Mouse (Mus musculus): ENCODE results near the gene Aco1. TPM values are rescaled to one million over a fixed set of nuclear protein-coding genes. Genes with fewer than 3 reads are reported as not detected.

Gene Aco1
- polyA plus RNA-seq, 1 experiment from 2014 or later, result 28.8 TPM

GRCm38 (mm10) chr4:40240272-40240744, 97.4 kb downstream of the Aco1 start:
- peak overlapping the region; percentile 96 for H3K4me2 ChIP-seq (ENCODE audit: low read length)
- H3K4me1 ChIP-seq (ENCODE audit: control insufficient read depth in 2 of 2, insufficient read depth in 2 of 2, low read length in 2 of 2), result peaks cover 3 to 6% of the 10 kb centered on the region in 2 experiments; a peak in 3 of 4 replicates
- no peaks in the 10 kb centered on the region for H3K9me3 ChIP-seq (ENCODE audit: control insufficient read depth, low read length)
- ATAC-seq (ENCODE audit: insufficient number of reproducible peaks, insufficient read depth, low FRiP score, low read depth), result peak; percentile 11; the same call in 1 of the 2 replicates
- peak overlapping the region; percentile 74 to 91 for H3K4me3 ChIP-seq (ENCODE audit: control insufficient read depth in 1 of 2, insufficient read depth in 1 of 2, low read depth in 1 of 2, low read length in 2 of 2)
- no peaks in the 10 kb centered on the region for H3K36me3 ChIP-seq (ENCODE audit: control insufficient read depth, insufficient read depth, low read length)
- H3K27ac ChIP-seq (replicated peaks in 1 of 2; ENCODE audit: control insufficient read depth in 1 of 2, insufficient read depth in 1 of 2, low read depth in 2 of 2, low read length in 2 of 2), result peak overlapping the region in 1 of 2 experiments; percentile 66; a peak in 1 of 4 replicates
- 58% methylated on average over 5 of the region's 5 CpGs for WGBS
- H3K27me3 ChIP-seq (ENCODE audit: control insufficient read depth, insufficient read depth, low read length), result no peaks in the 10 kb centered on the region
- H3K9ac ChIP-seq (ENCODE audit: low read length), result peak overlapping the region; percentile 79

- Histone ChIP-seq H3K9me3 (ENCODE audit: control insufficient read depth, low read length) (no peaks in the 10 kb centered on the region), H3K4me2 (ENCODE audit: low read length) (no peak overlapping the region), H3K27me3 (ENCODE audit: control insufficient read depth, insufficient read depth, low read length) (no peaks in the 10 kb centered on the region), H3K4me3 (ENCODE audit: control insufficient read depth in 1 of 2, insufficient read depth in 1 of 2, low read depth in 1 of 2, low read length in 2 of 2) (no peak overlapping the region), H3K36me3 (ENCODE audit: control insufficient read depth, insufficient read depth, low read length) (no peaks in the 10 kb centered on the region), H3K9ac (ENCODE audit: low read length) (no peak overlapping the region), H3K27ac (replicated peaks in 1 of 2; ENCODE audit: control insufficient read depth in 1 of 2, insufficient read depth in 1 of 2, low read depth in 2 of 2, low read length in 2 of 2) (no peak overlapping the region), H3K4me1 (ENCODE audit: control insufficient read depth in 2 of 2, insufficient read depth in 2 of 2, low read length in 2 of 2) (peaks cover 3 to 6% of the 10 kb centered on the region in 2 experiments; a peak in 3 of 4 replicates)
- ATAC-seq (ENCODE audit: insufficient number of reproducible peaks, insufficient read depth, low FRiP score, low read depth), result no peak
- 45% methylated on average over 6 of the region's 6 CpGs for WGBS
Observed at GRCm38 (mm10) chr4:40241928-40242327, 99.0 kb downstream of the Aco1 start.

GRCm38 (mm10) chr4:40243006-40243405, 100.1 kb downstream of the Aco1 start:
- ATAC-seq (ENCODE audit: insufficient number of reproducible peaks, insufficient read depth, low FRiP score, low read depth), result no peak
- H3K4me3 ChIP-seq (ENCODE audit: control insufficient read depth in 1 of 2, insufficient read depth in 1 of 2, low read depth in 1 of 2, low read length in 2 of 2), result no peak overlapping the region
- no peak overlapping the region for H3K27ac ChIP-seq (replicated peaks in 1 of 2; ENCODE audit: control insufficient read depth in 1 of 2, insufficient read depth in 1 of 2, low read depth in 2 of 2, low read length in 2 of 2)
- no peak overlapping the region for H3K9ac ChIP-seq (ENCODE audit: low read length)
- H3K36me3 ChIP-seq (ENCODE audit: control insufficient read depth, insufficient read depth, low read length), result no peaks in the 10 kb centered on the region
- no peaks in the 10 kb centered on the region for H3K9me3 ChIP-seq (ENCODE audit: control insufficient read depth, low read length)
- WGBS, result 73% methylated on average over 4 of the region's 4 CpGs
- H3K4me1 ChIP-seq (ENCODE audit: control insufficient read depth in 2 of 2, insufficient read depth in 2 of 2, low read length in 2 of 2), result peaks cover 3 to 6% of the 10 kb centered on the region in 2 experiments; a peak in 3 of 4 replicates
- no peaks in the 10 kb centered on the region for H3K27me3 ChIP-seq (ENCODE audit: control insufficient read depth, insufficient read depth, low read length)
- no peak overlapping the region for H3K4me2 ChIP-seq (ENCODE audit: low read length)

- Histone ChIP-seq H3K27me3 (ENCODE audit: control insufficient read depth, insufficient read depth, low read length) (no peaks in the 10 kb centered on the region), H3K9ac (ENCODE audit: low read length) (no peak overlapping the region), H3K27ac (replicated peaks in 1 of 2; ENCODE audit: control insufficient read depth in 1 of 2, insufficient read depth in 1 of 2, low read depth in 2 of 2, low read length in 2 of 2) (no peak overlapping the region), H3K4me2 (ENCODE audit: low read length) (no peak overlapping the region), H3K36me3 (ENCODE audit: control insufficient read depth, insufficient read depth, low read length) (no peaks in the 10 kb centered on the region), H3K4me3 (ENCODE audit: control insufficient read depth in 1 of 2, insufficient read depth in 1 of 2, low read depth in 1 of 2, low read length in 2 of 2) (no peak overlapping the region), H3K9me3 (ENCODE audit: control insufficient read depth, low read length) (no peaks in the 10 kb centered on the region), H3K4me1 (ENCODE audit: control insufficient read depth in 2 of 2, insufficient read depth in 2 of 2, low read length in 2 of 2) (peaks cover 0 to 3% of the 10 kb centered on the region in 2 experiments; a peak in 1 of 4 replicates)
- ATAC-seq (ENCODE audit: insufficient number of reproducible peaks, insufficient read depth, low FRiP score, low read depth), result no peak
- WGBS, result 86% methylated on average over 8 of the region's 8 CpGs
Observed at GRCm38 (mm10) chr4:40244035-40244434, 101.2 kb downstream of the Aco1 start.

Other genes with a start within 250 kb of the Aco1 start
- 10.4 and 10.8 TPM in 2 replicates for gene Ddx58, start 96.7 kb downstream of the Aco1 start, polyA plus RNA-seq (2014; fragmentation: Nextera tagmentation; extraction: Ambion mirVana)
- 39.3 and 47.1 TPM in 2 replicates for gene Smim27, start 126.5 kb downstream of the Aco1 start, polyA plus RNA-seq (2014; fragmentation: Nextera tagmentation; extraction: Ambion mirVana)
- 28.3 and 30.2 TPM in 2 replicates for gene Topors, start 126.8 kb downstream of the Aco1 start, polyA plus RNA-seq (2014; fragmentation: Nextera tagmentation; extraction: Ambion mirVana)
- gene Ndufb6, start 136.3 kb downstream of the Aco1 start, polyA plus RNA-seq (2014; fragmentation: Nextera tagmentation; extraction: Ambion mirVana), result 574 and 582 TPM in 2 replicates

Data from heart, embryonic 14.5 days (tissue).